Mouse (Mus musculus): ENCODE data around the gene Gemin5.
A peak's percentile ranks its signal among the peaks of the same experiment; 100 is the strongest.
"Not testable (repeated sequence)": the region's sequence is repeated elsewhere in the genome, so short reads cannot be mapped to it uniquely, and the experiment has no call there.

Gemin5 gene

GRCm38 (mm10) chr11:58168167-58168915, at the start of gene Gemin5:
Gene Gemin5 (minus strand): TSS chr11:58168539.
- peak; percentile 75 for DNase-seq (ENCODE audit: low spot score)

- DNase-seq (ENCODE audit: low spot score) = no peak
Observed at GRCm38 (mm10) chr11:58216823-58217222, 48.5 kb upstream of the Gemin5 start.

- DNase-seq (ENCODE audit: low spot score) = no peak
Observed at GRCm38 (mm10) chr11:58215814-58216213, 47.5 kb upstream of the Gemin5 start.

GRCm38 (mm10) chr11:58215049-58215430, 46.7 kb upstream of the Gemin5 start:
- not testable (repeated sequence) for DNase-seq (ENCODE audit: low spot score)

GRCm38 (mm10) chr11:58214391-58215048, 46.2 kb upstream of the Gemin5 start:
- peak; percentile 85 for DNase-seq (ENCODE audit: low spot score)

GRCm38 (mm10) chr11:58213673-58214342, 45.5 kb upstream of the Gemin5 start:
- no peak for DNase-seq (ENCODE audit: low spot score)

- no peak for DNase-seq (ENCODE audit: low spot score)
Observed at GRCm38 (mm10) chr11:58211682-58212067, 43.3 kb upstream of the Gemin5 start.

- DNase-seq (ENCODE audit: low spot score) = no peak
Observed at GRCm38 (mm10) chr11:58211062-58211681, 42.8 kb upstream of the Gemin5 start.

- no peak for DNase-seq (ENCODE audit: low spot score)
Observed at GRCm38 (mm10) chr11:58210321-58210886, 42.1 kb upstream of the Gemin5 start.

GRCm38 (mm10) chr11:58201052-58201451, 32.7 kb upstream of the Gemin5 start:
- no peak for DNase-seq (ENCODE audit: low spot score)

- no peak for DNase-seq (ENCODE audit: low spot score)
Observed at GRCm38 (mm10) chr11:58200226-58200625, 31.9 kb upstream of the Gemin5 start.

GRCm38 (mm10) chr11:58199229-58200037, 31.1 kb upstream of the Gemin5 start, which contains the start of the genes Igtp and Irgm2:
Gene Igtp (plus strand): TSS chr11:58199556.
Gene Irgm2 (plus strand): TSS chr11:58199618.
- peak; percentile 75 for DNase-seq (ENCODE audit: low spot score)

GRCm38 (mm10) chr11:58198663-58199062, 30.3 kb upstream of the Gemin5 start:
- no peak for DNase-seq (ENCODE audit: low spot score)

- no peak for DNase-seq (ENCODE audit: low spot score)
Observed at GRCm38 (mm10) chr11:58193860-58194520, 25.7 kb upstream of the Gemin5 start.

- no peak for DNase-seq (ENCODE audit: low spot score)
Observed at GRCm38 (mm10) chr11:58193326-58193725, 25.0 kb upstream of the Gemin5 start.

- no peak for DNase-seq (ENCODE audit: low spot score)
Observed at GRCm38 (mm10) chr11:58189675-58190074, 21.3 kb upstream of the Gemin5 start.

- no peak for DNase-seq (ENCODE audit: low spot score)
Observed at GRCm38 (mm10) chr11:58183579-58183978, 15.2 kb upstream of the Gemin5 start.

- DNase-seq (ENCODE audit: low spot score) = no peak
Observed at GRCm38 (mm10) chr11:58180756-58181155, 12.4 kb upstream of the Gemin5 start.

- DNase-seq (ENCODE audit: low spot score) = not testable (repeated sequence)
Observed at GRCm38 (mm10) chr11:58179986-58180385, 11.6 kb upstream of the Gemin5 start.

GRCm38 (mm10) chr11:58179563-58179962, 11.2 kb upstream of the Gemin5 start:
- DNase-seq (ENCODE audit: low spot score) = peak; percentile 51

Measured in ovary, adult 18-20 months (tissue).